Mouse (Mus musculus) adrenal gland (tissue): ENCODE data around the gene Gm49711.

ENCODE experiments used
- intact Hi-C: fragments of 180-260 bp; cut with DNase I; formaldehyde crosslinking; loops from one replicate; pipeline ENCODE4 v1.15.1; 2025

Gm49711 gene

GRCm38 (mm10) chr16:92117337-92118209 lies 59.5 kb downstream of the Gm49711 start:
- intact Hi-C loops = no loop called here

DNA sequence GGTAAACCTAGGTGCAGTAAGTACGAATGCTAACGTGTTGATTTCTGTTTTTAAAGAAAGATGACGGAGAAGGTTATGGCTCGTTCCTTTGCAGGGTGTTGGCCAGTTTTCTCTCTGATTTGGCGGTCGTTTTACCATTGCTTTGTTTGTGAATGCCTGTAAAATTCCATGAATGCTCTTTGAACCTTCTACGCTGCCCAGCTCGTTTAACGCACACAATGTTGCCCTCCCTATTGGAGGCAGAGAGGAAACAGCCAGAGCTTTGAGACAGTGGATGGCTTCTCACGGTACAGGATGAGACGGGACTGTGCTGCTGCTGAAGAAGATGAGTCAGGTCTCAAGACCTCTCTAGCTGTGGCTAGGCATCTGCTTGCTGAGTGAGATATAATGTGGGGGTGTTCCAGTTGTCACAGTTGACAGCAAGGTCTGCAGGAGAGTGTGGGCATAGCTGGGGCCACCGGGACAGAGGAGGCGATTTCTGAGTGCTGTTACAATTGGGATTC lies 60.9 kb downstream of the Gm49711 start:
- intact Hi-C loops = no loop called here

- intact Hi-C loops = no loop called here
Measured at GRCm38 (mm10) chr16:92120899-92121531, 62.9 kb downstream of the Gm49711 start.

- intact Hi-C loops = no loop called here
Measured at GRCm38 (mm10) chr16:92127226-92127625, 69.1 kb downstream of the Gm49711 start.

GRCm38 (mm10) chr16:92127666-92128065 lies 69.5 kb downstream of the Gm49711 start:
- intact Hi-C loops = no loop called here

DNA sequence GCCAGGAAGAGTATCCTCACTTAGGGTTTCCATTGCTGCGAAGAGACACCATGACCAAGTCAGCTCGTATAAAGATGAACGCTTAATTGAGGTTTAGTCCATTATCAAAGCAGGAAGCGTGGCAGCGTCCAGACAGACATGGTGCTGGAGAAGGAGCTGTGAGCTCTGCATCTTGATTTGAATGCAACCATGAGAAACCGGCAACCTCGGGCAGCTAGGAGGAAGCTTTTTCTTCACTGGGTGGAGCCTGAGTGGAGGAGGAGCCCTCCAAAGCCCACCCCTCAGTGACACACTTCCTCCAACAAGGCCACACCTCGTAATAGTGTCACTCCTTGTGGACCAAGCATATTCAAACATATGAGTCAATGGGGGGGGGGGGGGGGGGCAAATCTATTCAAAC lies 71.7 kb downstream of the Gm49711 start:
- intact Hi-C loops = no loop called here

DNA sequence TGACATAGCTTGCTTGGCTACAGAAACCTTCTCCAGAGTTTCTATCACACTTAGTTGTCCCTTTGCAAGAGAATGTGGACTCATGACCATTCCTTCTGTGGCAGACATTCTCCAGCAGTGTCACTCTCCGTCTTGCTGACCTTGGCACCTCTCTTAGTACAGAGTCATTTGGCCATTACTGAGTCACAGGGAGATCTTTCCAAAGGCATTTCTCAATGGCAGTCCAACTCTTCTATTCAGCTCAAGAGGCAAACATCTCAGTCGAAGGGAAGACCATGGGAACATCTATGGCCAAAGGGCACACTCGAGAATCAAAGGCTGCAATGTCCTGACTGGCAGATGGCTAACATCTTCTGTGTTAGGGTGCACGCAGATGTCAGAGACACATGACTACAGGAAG lies 74.4 kb downstream of the Gm49711 start:
- intact Hi-C loops = no loop called here

GRCm38 (mm10) chr16:92134148-92134764 lies 76.1 kb downstream of the Gm49711 start:
- intact Hi-C loops = no loop called here

DNA sequence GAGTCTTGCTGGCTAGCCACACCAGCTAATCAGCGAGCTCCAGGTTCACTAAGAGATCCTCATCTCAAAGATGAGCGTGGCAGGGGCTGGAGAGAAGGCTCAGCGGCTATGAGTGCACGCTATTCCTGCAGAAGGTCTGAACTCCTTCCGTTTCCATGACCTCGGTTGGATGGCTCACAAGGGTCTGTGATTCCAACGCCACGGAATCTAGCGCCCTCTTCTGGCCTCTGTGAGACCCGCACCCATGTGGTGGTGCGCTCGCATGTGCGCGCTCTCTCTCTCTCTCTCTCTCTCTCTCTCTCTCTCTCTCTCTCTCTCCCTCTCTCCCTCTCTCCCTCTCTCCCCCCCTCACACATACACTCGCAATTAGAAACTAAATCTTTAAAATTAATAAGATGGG lies 78.2 kb downstream of the Gm49711 start:
- intact Hi-C loops = no loop called here

DNA sequence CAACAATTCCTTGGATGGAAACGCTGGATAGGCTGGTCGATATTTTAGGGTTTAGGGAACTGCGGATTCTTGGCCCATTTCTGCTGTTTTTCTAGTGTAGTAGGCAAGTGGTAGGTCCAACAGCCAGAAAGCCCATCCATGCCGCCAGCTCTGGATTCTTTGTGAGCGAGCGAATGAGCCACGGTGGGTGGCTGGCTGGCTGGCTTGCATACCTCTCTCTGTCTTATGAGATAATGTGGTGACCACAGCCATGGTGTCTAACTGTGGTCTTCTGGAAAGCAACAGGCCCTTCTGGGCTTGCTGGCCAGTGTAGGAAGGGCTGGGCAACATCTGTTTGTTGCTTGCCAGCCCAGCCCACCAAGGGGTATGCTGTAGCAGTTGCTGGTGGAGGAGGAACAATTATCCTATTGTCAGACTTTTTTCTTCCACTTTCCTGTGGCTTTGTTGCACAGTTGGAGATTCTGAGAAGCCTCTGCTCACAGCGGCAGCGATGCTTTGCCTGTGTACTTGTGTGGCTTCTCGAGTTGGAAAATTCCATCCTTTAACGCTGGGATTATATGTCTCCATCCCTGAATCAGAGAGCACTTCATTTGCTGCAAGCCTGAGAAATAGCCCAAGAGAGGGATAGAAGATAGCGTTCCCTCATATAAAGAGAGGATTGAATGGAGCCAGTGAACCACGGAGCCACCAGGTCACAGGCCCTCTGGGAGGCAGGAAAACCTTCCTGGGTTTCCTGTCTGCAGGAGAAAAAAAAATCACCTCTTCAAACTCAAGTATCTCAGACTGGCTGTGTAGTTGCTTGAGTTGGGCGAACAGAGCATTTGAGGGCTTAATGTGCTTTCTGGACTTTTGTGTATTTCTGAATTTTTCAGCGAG lies 81.5 kb downstream of the Gm49711 start:
- intact Hi-C loops = no loop called here

DNA sequence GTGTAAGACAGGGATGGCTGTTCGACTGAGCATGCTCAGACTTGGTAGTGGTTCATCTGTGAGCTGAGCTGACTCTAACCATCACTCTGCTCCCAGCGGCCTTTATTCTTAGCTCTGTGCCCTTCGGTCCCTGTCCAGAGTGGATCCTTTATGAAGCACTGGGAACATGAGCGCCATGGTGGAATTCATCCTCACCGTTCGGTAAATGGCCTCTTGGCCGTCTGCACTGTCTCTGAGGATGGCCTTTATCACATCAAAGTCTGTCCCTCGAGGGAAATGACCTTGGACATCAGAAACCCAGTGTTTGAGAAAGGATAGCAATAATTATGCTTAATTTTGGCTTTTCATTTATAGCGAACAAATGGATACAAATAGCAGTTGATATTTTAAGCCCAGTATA lies 82.2 kb downstream of the Gm49711 start:
- intact Hi-C loops = no loop called here

DNA sequence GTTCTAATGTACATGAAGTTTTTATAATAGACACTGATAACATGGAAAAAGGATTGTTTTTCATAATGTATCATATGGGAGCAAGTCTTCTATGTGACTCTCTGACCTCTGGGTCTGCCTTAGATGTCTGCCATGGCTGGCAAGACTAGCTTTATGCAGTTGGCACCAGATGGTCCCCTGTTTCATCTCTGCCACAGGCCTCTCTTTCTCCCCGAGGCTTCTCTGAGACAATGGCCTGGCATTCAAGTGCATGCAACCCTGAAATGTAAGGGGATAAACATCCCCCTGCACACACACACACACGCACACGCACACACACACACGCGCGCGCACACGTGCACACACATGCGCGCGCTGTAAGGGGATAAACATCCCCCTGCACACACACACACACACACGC lies 82.9 kb downstream of the Gm49711 start:
- intact Hi-C loops = no loop called here

DNA sequence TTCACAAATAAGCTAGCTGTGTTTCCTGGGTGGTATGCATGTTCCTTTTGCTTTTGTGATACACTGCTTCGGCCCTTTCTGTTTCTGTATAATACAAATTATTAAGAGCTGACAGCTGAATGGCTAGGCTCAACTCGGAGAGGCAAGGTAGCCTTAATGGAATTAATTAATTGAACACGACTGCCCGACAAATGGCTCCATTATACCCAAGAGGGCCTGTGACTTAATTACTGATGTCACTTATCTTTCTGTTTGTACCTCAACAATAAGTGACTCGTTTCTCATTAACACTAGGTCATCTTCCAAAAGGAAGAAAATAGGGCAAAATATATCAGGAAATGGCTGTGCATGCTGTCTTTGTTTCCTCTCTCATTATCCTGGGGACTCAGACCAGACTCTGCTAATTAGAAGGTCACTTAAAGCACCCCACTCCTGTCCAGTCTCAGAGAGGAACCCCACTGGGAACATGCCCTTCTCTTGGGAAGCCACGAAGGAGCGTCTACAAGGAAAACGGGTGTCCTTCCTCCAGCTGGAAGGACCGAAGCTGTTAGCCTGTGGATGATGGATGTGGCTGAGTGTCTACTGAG lies 84.4 kb downstream of the Gm49711 start:
- intact Hi-C loops = no loop called here

DNA sequence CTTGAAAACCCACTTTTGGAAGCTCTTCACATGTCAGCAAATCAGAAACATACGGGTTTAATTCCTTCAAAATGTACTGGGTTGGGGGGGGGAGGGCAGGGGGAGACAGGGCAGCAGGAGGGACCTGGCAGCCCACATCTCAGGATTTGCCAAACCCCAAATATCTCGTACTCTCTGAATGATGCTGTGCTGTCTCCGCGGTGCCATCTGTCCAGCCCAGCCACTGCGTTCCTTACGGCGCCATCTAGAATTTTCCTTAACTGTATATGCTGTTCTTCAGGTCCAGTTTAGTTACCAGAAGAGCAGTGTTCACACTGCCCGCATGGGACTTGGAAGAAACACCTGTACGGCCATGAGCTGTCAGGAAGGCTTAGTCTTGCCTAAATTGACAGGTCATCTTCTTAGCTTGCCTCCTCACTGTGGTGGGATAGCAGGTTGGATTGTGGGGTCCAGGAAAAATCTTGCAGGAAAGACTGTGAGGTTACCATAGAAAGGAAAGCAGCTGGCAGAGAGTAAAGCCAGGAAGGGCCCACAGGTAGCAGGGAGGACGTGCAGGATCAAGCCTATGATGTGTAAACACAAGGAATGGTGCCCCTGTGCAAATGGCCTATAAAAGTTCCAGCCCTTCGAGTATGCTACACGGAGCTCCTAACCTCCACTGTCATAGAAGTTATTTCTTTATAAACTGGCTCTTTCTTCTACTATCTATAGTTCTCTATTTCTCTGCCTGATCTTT lies 89.7 kb downstream of the Gm49711 start:
- intact Hi-C loops = no loop called here

DNA sequence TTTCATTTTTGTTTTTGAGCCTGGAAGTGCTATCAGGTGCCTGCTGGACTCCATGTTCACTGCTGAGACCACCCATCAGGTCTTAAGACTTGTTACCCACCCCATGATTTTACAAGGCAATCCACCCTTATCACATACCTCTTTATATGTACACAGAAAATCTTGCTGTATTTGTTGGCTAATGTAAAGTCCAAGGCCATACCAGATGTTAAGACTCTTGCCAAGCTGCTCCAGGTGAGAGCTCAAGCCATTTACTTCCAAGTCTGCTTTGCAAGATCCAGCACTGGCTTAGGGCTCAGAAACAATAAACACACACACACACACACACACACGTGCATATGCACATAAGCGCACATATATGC lies 90.2 kb downstream of the Gm49711 start:
- intact Hi-C loops = no loop called here

- intact Hi-C loops = no loop called here
Measured at GRCm38 (mm10) chr16:92150975-92151374, 92.9 kb downstream of the Gm49711 start.

GRCm38 (mm10) chr16:92158021-92158455 lies 99.9 kb downstream of the Gm49711 start:
- intact Hi-C loops = no loop called here

GRCm38 (mm10) chr16:92158461-92159091 lies 100.5 kb downstream of the Gm49711 start:
- intact Hi-C loops = no loop called here

DNA sequence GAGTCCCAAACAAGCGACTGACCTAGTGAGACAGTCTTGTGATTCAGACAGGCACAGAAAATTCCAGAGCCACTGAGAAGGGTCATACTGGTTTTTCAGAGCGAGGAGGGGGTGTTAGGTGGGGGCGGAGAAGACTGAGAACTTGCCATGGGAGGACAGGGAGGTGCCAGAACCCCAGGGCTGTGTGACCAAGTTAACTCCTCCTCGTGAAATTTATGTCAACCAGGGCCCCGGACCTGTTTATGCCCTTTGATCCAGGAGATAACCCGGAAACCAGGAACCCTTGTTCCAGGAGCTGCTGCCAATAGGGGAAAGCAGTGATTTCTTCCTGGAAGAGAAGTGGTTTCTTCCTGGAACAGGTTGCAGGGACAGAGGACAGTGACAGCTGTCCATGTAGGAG lies 101.0 kb downstream of the Gm49711 start:
- intact Hi-C loops = no loop called here

DNA sequence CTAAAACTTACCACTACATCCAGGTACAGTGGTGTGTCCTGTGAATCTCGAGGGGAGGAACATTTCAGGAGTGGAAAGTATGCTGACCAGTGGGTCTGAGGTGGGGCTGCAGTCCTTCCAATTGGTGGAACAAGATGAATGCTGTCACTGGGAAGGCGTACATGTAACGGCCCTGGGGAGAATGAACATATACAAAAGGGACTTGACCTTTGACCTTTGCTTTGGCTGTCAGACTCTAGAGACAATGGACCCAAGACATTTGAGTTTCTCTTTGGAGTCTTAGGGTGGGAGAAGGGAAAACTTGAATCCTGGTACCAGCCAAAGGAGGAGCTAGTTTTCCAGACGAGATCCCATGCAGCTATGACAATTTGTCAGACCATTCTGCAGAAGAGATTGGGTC lies 104.2 kb downstream of the Gm49711 start:
- intact Hi-C loops = no loop called here
